8 mouse cellular contexts compared by ENCODE assay signal in genomic region chrX:42148788-42149556, GRCm38 (mm10). TPM values are rescaled to one million over a fixed set of nuclear protein-coding genes. Genes with fewer than 3 reads are reported as not detected.
DNase-seq lines count a peak whose midpoint lies in the region; ATAC-seq and TF ChIP-seq lines count a peak whose summit lies in the region.

TSS of gene Stag2 (plus strand) at chrX:42149317.

- peak in 2 of 3 experiments; percentile 92 to 96; a peak in 5 of 6 replicates for TF ChIP-seq CTCF in MEL (IDR thresholded peaks at IDR 0.05 in 2 of 3, conservative IDR thresholded peaks at IDR 0.05 in 1 of 3; ENCODE audit: control insufficient read depth in 1 of 3, insufficient read depth in 1 of 3, low read depth in 2 of 3, low read length in 3 of 3, poor library complexity in 1 of 3, severe bottlenecking in 1 of 3)

- peak; percentile 63 for TF ChIP-seq RAD21 in MEL (IDR thresholded peaks at IDR 0.05; ENCODE audit: low read depth, low read length)

- 13% methylated on average over 42 of the region's 76 CpGs for WGBS in forebrain, embryonic 16.5 days
- 9% methylated on average over 71 of the region's 76 CpGs for WGBS in lung, embryonic 16.5 days

- intact Hi-C loops in heart, postnatal 36 days (cut with DNase I), result loop anchor here (1.0 kb wide), 2 partner anchors 81 to 116 kb away; no protein-coding TSS in a partner anchor

- H3K27me3 ChIP-seq in MEL (ENCODE audit: control insufficient read depth in 1 of 2, insufficient read depth in 2 of 2, low read length in 2 of 2), result no peaks in the 10 kb centered on the region
- H3K27me3 ChIP-seq in forebrain, embryonic 16.5 days (replicated peaks; ENCODE audit: control insufficient read depth, insufficient read depth, low read length), result no peaks in the 10 kb centered on the region
- H3K27me3 ChIP-seq in lung, embryonic 16.5 days (ENCODE audit: control insufficient read depth, insufficient read depth, low read depth, low read length), result no peaks in the 10 kb centered on the region

- H3K79me2 ChIP-seq in MEL (ENCODE audit: control insufficient read depth, insufficient read depth, low read length, poor library complexity), result peaks cover 39% of the 10 kb centered on the region

- H3K9me3 ChIP-seq in MEL (replicated peaks; ENCODE audit: insufficient read depth, low read length), result no peaks in the 10 kb centered on the region
- H3K9me3 ChIP-seq in forebrain, embryonic 16.5 days (ENCODE audit: control insufficient read depth, low read length), result no peaks in the 10 kb centered on the region
- H3K9me3 ChIP-seq in lung, embryonic 16.5 days (ENCODE audit: control insufficient read depth, low read length), result no peaks in the 10 kb centered on the region

- peak; percentile 87 for DNase-seq in MEL (ENCODE audit: low read depth, low spot score)
- DNase-seq in cerebellum, adult 18-20 months, result peak; percentile 80 to 86
- peak; percentile 86 to 88 for DNase-seq in heart, postnatal 36 days
- peak; percentile 89 for DNase-seq in layer of hippocampus, adult 9-11 months
- peak; percentile 50 for DNase-seq in ovary, postnatal 10 days (ENCODE audit: low spot score)
- peak; percentile 92 for DNase-seq in thymus, postnatal 0 days (ENCODE audit: low spot score)

- peak within 1 kb of the TSS; percentile 96 for H3K27ac ChIP-seq in MEL (ENCODE audit: control insufficient read depth, low read depth, low read length)
- H3K27ac ChIP-seq in forebrain, embryonic 16.5 days (ENCODE audit: low read length), result peak within 1 kb of the TSS; percentile 99
- H3K27ac ChIP-seq in lung, embryonic 16.5 days (ENCODE audit: low read length), result peak within 1 kb of the TSS; percentile 99

- TF ChIP-seq POLR2A in MEL (IDR thresholded peaks at IDR 0.05; ENCODE audit: control insufficient read depth in 1 of 2, insufficient read depth in 1 of 2, low read depth in 1 of 2, low read length in 2 of 2, poor library complexity in 1 of 2), result peak; percentile 33 to 52; a peak in 2 of 4 replicates

- no peak for TF ChIP-seq EP300 in MEL (IDR thresholded peaks at IDR 0.05; ENCODE audit: low read depth in 1 of 2, low read length in 2 of 2)

- H3K9ac ChIP-seq in MEL (ENCODE audit: control insufficient read depth, low read depth, low read length, poor library complexity, severe bottlenecking), result peak within 1 kb of the TSS; percentile 100
- H3K9ac ChIP-seq in forebrain, embryonic 16.5 days (replicated peaks; ENCODE audit: low read depth, low read length), result peak within 1 kb of the TSS; percentile 88
- peak within 1 kb of the TSS; percentile 94 for H3K9ac ChIP-seq in lung, embryonic 16.5 days (ENCODE audit: low read length)

- no peaks in the 10 kb centered on the region for H3K4me1 ChIP-seq in MEL (ENCODE audit: control insufficient read depth in 1 of 2, insufficient read depth in 2 of 2, low read length in 2 of 2)
- peaks cover 4% of the 10 kb centered on the region; the same call in 1 of the 2 replicates for H3K4me1 ChIP-seq in forebrain, embryonic 16.5 days (replicated peaks; ENCODE audit: control insufficient read depth, insufficient read depth, low read length)
- peaks cover 5% of the 10 kb centered on the region; the same call in 1 of the 2 replicates for H3K4me1 ChIP-seq in lung, embryonic 16.5 days (replicated peaks; ENCODE audit: control insufficient read depth, insufficient read depth, low read length)

- H3K4me3 ChIP-seq in MEL (ENCODE audit: control insufficient read depth in 1 of 2, insufficient read depth in 1 of 2, low read depth in 2 of 2, low read length in 2 of 2), result peak within 1 kb of the TSS; percentile 86 to 94
- H3K4me3 ChIP-seq in forebrain, embryonic 16.5 days (replicated peaks; ENCODE audit: low read length), result peak within 1 kb of the TSS; percentile 61
- peak within 1 kb of the TSS; percentile 64 for H3K4me3 ChIP-seq in lung, embryonic 16.5 days (ENCODE audit: low read length)

- peak; percentile 79 for ATAC-seq in forebrain, embryonic 16.5 days
- peak; percentile 82 for ATAC-seq in lung, embryonic 16.5 days (ENCODE audit: low read depth)

- H3K4me2 ChIP-seq in forebrain, embryonic 16.5 days (ENCODE audit: low read length), result peak within 1 kb of the TSS; percentile 54
- H3K4me2 ChIP-seq in lung, embryonic 16.5 days (ENCODE audit: low read depth, low read length), result peak within 1 kb of the TSS; percentile 50

- peaks cover 0 to 4% of the 10 kb centered on the region in 2 experiments; a peak in 2 of 4 replicates for H3K36me3 ChIP-seq in MEL (ENCODE audit: control insufficient read depth in 1 of 2, insufficient read depth in 2 of 2, low read length in 2 of 2)
- no peaks in the 10 kb centered on the region for H3K36me3 ChIP-seq in forebrain, embryonic 16.5 days (ENCODE audit: control insufficient read depth, insufficient read depth)
- no peaks in the 10 kb centered on the region for H3K36me3 ChIP-seq in lung, embryonic 16.5 days (ENCODE audit: control insufficient read depth, insufficient read depth, low read length)

TF ChIP-seq in MEL, 35 proteins besides CTCF, POLR2A, EP300 and RAD21:
- TF ChIP-seq CHD2 (IDR thresholded peaks at IDR 0.05; ENCODE audit: low read length), result no peak
- peak; percentile 28; the same call in 1 of the 2 replicates for TF ChIP-seq HCFC1 (IDR thresholded peaks at IDR 0.05; ENCODE audit: low read depth, low read length)
- peak; percentile 21; the same call in 1 of the 2 replicates for TF ChIP-seq ETS1 (IDR thresholded peaks at IDR 0.05; ENCODE audit: low read depth, low read length)
- TF ChIP-seq POLR2AphosphoS2 (IDR thresholded peaks at IDR 0.05; ENCODE audit: low read length), result no peak
- TF ChIP-seq KAT2A (conservative IDR thresholded peaks at IDR 0.05; ENCODE audit: low read depth, low read length), result no peak
- no peak; the same call in 1 of the 2 replicates for TF ChIP-seq ZMIZ1 (IDR thresholded peaks at IDR 0.05; ENCODE audit: low read depth, low read length)
- peak; percentile 46; the same call in 1 of the 2 replicates for TF ChIP-seq NRF1 (IDR thresholded peaks at IDR 0.05; ENCODE audit: insufficient read depth, low read depth, low read length, poor library complexity, severe bottlenecking)
- TF ChIP-seq GABPA (IDR thresholded peaks at IDR 0.05; ENCODE audit: low read depth, low read length), result no peak
- TF ChIP-seq SIN3A (IDR thresholded peaks at IDR 0.05; ENCODE audit: low read length), result peak; percentile 52; the same call in 1 of the 2 replicates
- peak; percentile 82 for TF ChIP-seq TBP (IDR thresholded peaks at IDR 0.05; ENCODE audit: low read depth, low read length)
- no peak for TF ChIP-seq JUND (IDR thresholded peaks at IDR 0.05; ENCODE audit: low read depth, low read length)
- TF ChIP-seq NELFE (IDR thresholded peaks at IDR 0.05; ENCODE audit: low read depth, low read length), result peak; percentile 38
- TF ChIP-seq MAFK (IDR thresholded peaks at IDR 0.05; ENCODE audit: borderline replicate concordance, low read depth, low read length), result no peak
- TF ChIP-seq UBTF (IDR thresholded peaks at IDR 0.05; ENCODE audit: borderline replicate concordance, insufficient read depth, low read depth, low read length), result no peak
- TF ChIP-seq ZC3H11A (IDR thresholded peaks at IDR 0.05; ENCODE audit: low read depth, low read length), result peak; percentile 41; the same call in 1 of the 2 replicates
- TF ChIP-seq BHLHE40 (IDR thresholded peaks at IDR 0.05; ENCODE audit: borderline replicate concordance, low read depth, low read length), result no peak
- no peak for TF ChIP-seq TAL1 (IDR thresholded peaks at IDR 0.05; ENCODE audit: low read length)
- no peak for TF ChIP-seq MAX (IDR thresholded peaks at IDR 0.05; ENCODE audit: low read length)
- TF ChIP-seq CHD1 (IDR thresholded peaks at IDR 0.05; ENCODE audit: low read depth, low read length), result peak; percentile 74; the same call in 1 of the 2 replicates
- TF ChIP-seq E2F4 (IDR thresholded peaks at IDR 0.05; ENCODE audit: borderline replicate concordance, low read depth, low read length), result no peak
- TF ChIP-seq USF1 (IDR thresholded peaks at IDR 0.05; ENCODE audit: low read depth, low read length), result no peak
- no peak for TF ChIP-seq POLR2AphosphoS5 (IDR thresholded peaks at IDR 0.05; ENCODE audit: borderline replicate concordance, low read depth, low read length)
- no peak for TF ChIP-seq MXI1 (IDR thresholded peaks at IDR 0.05; ENCODE audit: low read depth, low read length)
- TF ChIP-seq TCF12 (IDR thresholded peaks at IDR 0.05; ENCODE audit: low read depth, low read length), result peak; percentile 76
- TF ChIP-seq GATA1 (IDR thresholded peaks at IDR 0.05; ENCODE audit: low read depth, low read length), result no peak
- 0 out of 2 replicates have a peak, but pooled peaks have one; percentile 32 for TF ChIP-seq MYC (IDR thresholded peaks at IDR 0.05; ENCODE audit: low read depth, low read length)
- TF ChIP-seq MAZ (IDR thresholded peaks at IDR 0.05; ENCODE audit: low read depth, low read length), result no peak
- TF ChIP-seq MEF2A (IDR thresholded peaks at IDR 0.05; ENCODE audit: extremely low read depth, insufficient replicate concordance, low read depth, low read length, poor library complexity, severe bottlenecking), result no peak
- no peak for TF ChIP-seq RCOR1 (IDR thresholded peaks at IDR 0.05; ENCODE audit: low read depth, low read length)
- no peak for TF ChIP-seq MYB (IDR thresholded peaks at IDR 0.05; ENCODE audit: low read depth, low read length)
- TF ChIP-seq ELF1 (IDR thresholded peaks at IDR 0.05; ENCODE audit: low read depth, low read length), result peak; percentile 51; the same call in 1 of the 2 replicates
- no peak for TF ChIP-seq ZKSCAN1 (IDR thresholded peaks at IDR 0.05; ENCODE audit: low read depth, low read length)
- TF ChIP-seq ZNF384 (IDR thresholded peaks at IDR 0.05; ENCODE audit: low read depth, low read length), result peak; percentile 72
- no peak for TF ChIP-seq USF2 (IDR thresholded peaks at IDR 0.05; ENCODE audit: borderline replicate concordance in 1 of 2, insufficient read depth in 1 of 2, low read depth in 1 of 2, low read length in 2 of 2)
- peak; percentile 31; the same call in 1 of the 2 replicates for TF ChIP-seq SMC3 (IDR thresholded peaks at IDR 0.05; ENCODE audit: low read depth, low read length)

RNA-seq across cellular contexts. Expression of gene Stag2, which starts in this region (rescaled TPM):
- 22.9 and 29.3 TPM in 2 replicates for total RNA-seq in MEL (2012; rRNA removed)
- polyA plus RNA-seq in MEL (2012; ENCODE audit: insufficient read depth in 1 of 2, insufficient read length in 2 of 2, low read depth in 1 of 2, low replicate concordance in 2 of 2, missing spikeins in 1 of 2), result 10 to 100 TPM in 1 of 2 experiments, not detected in 1; 18.0 TPM
- polyA plus RNA-seq in forebrain, embryonic 16.5 days (2015; fragmentation: Nextera tagmentation; extraction: Ambion mirVana), result 30.3 and 36.9 TPM in 2 replicates
- 10 to 100 TPM; 44.8 to 46.9 TPM for total RNA-seq in heart, postnatal 36 days (2021)
- 54.6 and 55.0 TPM in 2 replicates for polyA plus RNA-seq in lung, embryonic 16.5 days (2015; fragmentation: Nextera tagmentation; extraction: Ambion mirVana)
- polyA plus RNA-seq in thymus, postnatal 0 days (2015; fragmentation: Nextera tagmentation; extraction: Ambion mirVana), result 53.8 and 56.8 TPM in 2 replicates

Comparison
In these comparisons a context has a peak if more than half of its experiments do, and no peak if none do; other contexts are left out.
1. Peak in every context shown above with its lines: DNase-seq, ATAC-seq, H3K4me3 ChIP-seq and H3K27ac ChIP-seq.